Mouse (Mus musculus): ENCODE data around the gene Mab21l1.

The Mab21l1 gene

DNA sequence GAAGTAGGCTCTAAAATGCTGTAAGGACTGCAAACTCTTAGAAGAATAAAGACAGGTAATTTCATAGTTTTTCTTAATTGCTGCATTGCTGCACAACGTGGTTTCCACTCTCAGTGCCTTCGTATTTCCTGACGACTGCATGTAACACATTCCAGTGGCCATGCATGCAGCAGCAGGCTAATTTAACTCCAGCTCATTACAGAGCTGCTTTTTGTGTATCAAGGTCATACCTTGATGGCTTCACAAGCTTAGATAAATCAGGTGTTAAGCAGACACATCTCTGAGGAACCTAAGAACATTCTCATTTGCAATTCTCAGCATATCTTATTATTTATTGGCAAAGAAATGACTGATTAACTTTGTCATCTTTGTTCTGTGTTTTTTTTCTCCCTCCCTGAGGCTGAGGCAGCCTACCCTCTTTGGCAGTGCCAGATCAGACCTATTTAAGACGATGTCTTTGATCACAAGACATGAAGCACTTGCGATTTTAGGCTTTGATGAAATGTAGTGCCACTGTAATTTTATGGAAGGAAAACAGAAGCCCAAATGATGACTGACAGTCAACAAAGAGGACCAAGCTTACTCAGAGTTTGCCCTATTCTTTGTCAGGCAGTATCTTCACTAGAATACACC lies 32.8 kb downstream of the Mab21l1 start:
- no peak for DNase-seq (ENCODE audit: low spot score in 2 of 2)

DNA sequence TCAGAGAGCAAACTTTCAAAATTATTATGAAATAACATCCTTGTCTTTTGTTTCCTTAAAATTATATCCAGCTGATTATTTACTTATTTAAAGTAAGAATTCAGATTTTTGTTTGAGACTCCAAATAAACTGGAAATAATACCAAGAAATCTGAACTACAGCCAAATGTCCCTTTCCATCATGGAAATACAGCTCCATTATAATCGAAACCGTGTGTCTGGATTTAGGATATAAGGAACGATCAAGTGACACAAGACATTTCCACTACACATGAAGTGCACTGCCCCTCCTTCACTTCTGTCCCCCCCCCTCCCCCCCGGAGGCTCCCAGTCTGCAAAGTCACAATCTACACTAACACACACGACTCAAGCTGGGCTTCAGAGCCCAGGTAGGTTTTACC lies 33.8 kb downstream of the Mab21l1 start:
- no peak for DNase-seq (ENCODE audit: low spot score in 2 of 2)

DNA sequence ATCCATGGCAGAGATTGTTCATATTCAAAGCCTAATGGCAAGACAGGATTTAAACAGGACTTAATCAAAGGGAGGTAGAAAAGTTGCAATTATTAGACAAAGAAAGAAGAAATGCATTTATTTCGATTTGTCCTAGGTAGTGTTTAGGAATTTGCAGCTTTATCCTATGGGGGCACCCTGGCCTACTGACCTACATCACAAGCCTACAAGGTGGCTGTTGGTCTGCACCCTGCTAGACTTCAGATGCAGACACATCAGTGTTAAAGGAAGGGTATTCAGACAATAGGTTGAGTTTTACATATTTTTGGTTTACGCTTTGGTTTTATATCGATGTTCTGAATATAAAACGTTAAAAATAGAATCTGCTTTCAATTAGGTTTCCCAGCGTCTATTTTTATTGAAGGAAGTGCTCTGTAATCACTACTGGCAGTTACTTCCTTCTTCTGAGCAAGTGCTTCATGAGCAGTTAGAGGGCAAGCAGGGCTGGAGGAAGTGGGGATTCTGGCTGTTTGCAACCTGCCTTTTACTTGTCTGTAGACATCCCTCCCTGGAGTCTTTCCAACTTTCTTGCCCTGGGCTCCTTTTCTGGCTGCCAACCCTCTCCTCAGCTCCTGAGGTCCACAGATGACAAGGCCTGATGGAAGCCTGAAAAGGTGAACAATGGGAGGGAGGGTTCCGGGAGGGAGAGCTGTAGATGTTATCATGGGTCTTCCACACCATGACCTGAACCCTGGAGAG lies 34.5 kb downstream of the Mab21l1 start:
- no peak for DNase-seq (ENCODE audit: low spot score in 2 of 2)

DNA sequence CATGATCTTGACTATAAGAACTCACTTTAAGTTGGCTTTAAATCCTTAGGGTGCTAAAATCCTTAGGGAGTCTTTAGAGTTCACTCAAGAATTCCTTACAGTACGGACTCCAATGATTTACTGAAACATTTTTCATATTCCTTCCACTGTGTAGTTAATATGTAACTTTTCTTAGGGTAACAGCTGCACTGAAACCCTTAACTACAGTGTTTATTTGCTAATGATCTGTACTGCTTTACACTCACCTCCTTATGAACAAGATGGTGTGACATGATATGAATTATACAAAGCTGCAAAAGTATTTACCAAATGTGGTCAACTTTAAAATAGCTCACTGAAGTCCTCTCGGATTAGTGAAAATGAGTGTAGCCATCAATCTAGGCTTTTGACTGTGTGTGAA lies 35.8 kb downstream of the Mab21l1 start:
- no peak for DNase-seq (ENCODE audit: low spot score in 2 of 2)

DNA sequence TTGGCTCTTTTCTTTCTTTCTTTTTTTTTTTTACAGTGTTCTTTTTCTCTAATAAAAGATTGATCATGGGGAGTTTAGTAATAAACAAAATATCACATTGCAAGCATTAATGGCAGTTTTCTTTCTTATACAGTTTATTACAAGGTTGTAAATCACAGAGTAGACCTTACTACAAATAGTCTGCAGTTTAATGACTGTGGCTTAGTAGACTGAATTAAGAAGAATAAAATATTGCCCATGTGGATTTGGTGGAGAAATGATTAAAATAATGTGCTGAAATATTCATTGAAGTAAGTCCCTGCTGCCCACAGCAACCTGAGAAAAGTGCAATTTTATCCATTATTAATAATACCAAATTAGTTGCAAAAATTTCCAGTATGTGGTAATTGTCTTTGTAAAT lies 37.3 kb downstream of the Mab21l1 start:
- no peak for DNase-seq (ENCODE audit: low spot score in 2 of 2)

DNA sequence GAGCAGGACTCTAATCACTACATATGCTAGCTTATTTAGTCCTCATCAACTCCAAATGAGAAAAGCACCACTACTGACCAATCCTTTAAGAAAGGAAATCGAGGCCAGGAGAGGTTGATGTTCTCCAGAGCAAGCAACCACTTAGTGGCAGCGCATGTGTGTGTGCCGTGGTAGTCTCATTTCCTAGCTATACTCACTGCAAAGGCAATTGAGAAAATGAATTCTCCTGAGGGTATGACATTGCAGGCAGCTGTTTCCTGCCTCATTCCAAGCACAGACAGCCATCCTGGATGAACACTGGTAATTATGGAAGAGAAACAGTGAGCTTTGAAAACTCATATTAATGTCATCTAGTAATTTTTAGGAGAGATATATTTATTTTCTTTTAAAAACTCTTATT lies 42.6 kb downstream of the Mab21l1 start:
- no peak for DNase-seq (ENCODE audit: low spot score in 2 of 2)

DNA sequence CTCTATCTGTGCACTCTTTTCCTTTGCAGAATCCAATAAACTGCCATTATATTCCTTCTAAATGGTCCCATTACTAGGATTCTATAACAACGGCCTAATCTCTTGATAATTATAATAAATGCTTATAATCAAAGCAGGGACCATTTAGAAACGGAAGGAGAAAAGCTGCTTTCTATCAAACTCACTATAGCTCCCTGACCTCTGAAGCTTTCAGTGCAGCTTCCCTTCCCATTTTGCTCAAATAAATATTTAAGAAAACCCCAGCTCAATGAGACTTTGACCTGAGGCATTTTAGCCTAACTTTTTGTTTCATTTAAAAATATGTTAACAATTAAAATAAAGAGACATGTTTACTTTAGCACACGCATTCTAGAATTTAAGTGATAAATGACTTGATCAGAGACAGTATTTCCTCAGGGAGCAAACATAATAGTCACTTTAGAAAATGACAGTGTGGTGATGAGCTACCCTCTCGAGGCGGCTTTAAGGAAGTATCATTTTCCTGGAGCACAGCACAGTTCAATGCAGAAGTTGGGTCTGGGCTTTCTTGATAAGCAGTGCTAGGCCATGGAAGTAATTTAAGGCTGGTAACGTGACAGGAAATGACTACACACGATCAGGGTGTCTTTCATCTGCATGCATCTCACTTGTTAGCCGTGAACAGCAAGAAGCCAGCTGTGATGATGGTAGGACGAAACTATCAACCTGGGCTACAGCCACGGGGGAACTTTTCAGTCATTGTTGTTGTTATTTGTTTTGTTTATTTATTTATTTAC lies 46.4 kb downstream of the Mab21l1 start:
- no peak for DNase-seq (ENCODE audit: low spot score in 2 of 2)

DNA sequence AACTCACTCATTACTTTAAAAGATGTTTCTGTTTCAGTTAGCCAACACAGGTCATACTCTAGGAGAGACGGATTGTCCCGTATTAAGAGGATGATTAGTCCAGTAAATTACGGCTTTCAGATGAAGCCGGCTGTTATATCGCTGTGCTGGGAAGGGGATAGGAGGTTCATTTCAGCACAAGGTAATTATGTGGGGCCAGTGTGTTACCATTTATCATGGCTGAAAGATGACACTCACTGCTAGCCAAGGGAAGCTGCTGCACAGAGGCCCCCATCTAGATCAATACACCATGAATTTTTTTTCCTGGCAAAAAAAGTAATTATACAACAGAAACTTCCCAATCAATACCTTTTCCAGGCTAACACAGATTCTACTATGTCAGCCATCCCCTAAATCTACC lies 47.9 kb downstream of the Mab21l1 start:
- no peak for DNase-seq (ENCODE audit: low spot score in 2 of 2)

Measured in urinary bladder, adult 18-20 months (tissue).